Mouse (Mus musculus): ENCODE results near the gene Fndc8. TPM values are rescaled to one million over a fixed set of nuclear protein-coding genes. Genes with fewer than 3 reads are reported as not detected.
"Not testable (repeated sequence)": the region's sequence is repeated elsewhere in the genome, so short reads cannot be mapped to it uniquely, and the experiment has no call there.

The Fndc8 gene
- polyA plus RNA-seq, 1 experiment, result 0.16 TPM

DNA sequence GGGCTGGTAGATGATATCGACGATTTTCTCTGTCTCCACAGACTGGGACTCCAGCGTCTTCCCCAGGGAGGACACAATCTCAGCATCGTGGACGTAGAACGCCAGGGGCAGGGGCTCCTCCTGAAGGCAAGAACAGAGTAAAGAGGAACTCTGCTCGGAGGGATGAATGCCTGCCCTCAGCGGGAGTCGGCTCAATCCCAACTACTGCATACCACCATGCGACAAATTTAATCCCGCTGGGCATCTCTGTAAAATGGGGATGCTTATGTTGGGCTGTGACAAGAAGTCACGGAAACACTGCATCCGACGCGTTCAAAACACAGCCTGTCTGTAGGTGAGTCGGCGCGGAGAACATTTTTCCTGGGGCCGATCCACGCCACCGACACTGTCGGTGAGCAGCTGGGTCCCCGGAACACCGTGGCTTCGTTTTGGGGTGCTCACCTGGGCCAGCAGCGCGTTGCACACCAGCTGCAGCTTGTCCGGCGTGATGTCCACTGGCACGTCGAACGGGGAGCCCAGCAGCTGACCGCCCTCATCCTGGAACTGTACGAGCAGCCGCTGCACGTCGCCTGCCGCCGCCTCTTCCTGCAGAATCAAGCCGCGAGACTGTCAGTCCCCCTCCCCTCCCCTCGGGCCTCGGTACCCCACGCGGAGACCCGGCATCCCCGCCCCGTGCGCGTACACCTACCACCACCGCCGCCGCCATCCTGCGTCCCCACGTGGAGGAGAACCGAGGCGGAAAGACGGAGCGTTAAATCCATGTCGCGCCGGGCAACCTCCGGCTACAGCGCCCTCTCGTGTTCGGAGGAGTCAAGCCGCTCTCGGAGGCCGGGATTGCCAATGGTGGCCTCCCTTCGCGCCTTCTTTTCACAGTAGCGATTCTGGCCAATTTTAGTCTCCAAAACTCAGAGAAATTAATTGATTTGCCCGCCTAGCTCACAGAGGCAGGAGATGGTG is 16.0 kb downstream of the Fndc8 start, which contains the start of gene Nle1:
Gene Nle1, minus strand, starts transcription at position 761 of the 957 bp plus-strand sequence.
- WGBS, result under 1% methylated on average over 73 of the region's 73 CpGs
- DNase-seq (ENCODE audit: low read depth, low spot score), result peak; percentile 68

DNA sequence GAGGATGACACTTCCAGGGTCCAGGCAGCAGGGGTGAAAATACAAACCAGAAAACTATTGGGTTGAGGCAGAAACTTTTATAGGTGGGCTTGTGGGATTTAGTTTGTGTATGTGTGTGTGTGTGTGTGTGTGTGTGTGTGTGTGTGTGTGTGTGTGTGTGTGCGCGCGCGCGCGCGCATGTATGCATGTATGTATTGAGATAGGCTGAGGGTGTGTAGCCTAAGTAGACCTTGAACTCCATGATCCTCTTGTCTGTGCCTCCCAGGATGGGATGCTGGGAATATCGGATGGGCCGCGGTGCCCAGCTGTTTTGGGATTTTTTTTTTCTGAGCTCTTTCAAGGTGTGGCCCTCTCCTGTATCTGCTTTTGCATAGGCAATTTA is 16.7 kb downstream of the Fndc8 start:
- no peak for DNase-seq (ENCODE audit: low read depth, low spot score)
- 66% methylated on average over 10 of the region's 10 CpGs for WGBS

DNA sequence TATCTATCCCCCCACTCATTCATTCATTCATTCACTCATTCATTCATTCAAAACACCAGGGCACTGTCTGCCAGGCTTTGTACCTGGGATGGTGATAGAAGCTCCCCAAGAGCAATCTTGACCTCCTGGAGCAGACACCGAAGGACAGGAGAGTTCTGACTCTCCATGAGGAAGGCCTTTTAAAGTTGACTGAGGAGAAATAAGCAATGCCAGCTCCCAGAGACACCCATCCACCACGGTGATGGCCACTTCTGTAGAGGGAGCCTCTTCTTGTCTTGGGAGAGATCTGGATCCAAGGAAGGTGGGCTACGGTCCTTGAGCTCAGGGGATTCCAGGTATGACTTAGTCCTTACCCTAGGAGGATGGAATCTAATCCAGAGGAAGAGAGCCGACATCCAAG is 18.3 kb downstream of the Fndc8 start, which contains the start of gene Unc45b:
Gene Unc45b, plus strand, starts transcription at position 301 of the 400 bp plus-strand sequence.
- DNase-seq (ENCODE audit: low read depth, low spot score), result no peak
- 88% methylated on average over 4 of the region's 4 CpGs for WGBS

- DNase-seq (ENCODE audit: low read depth, low spot score), result no peak
- 68% methylated on average over 11 of the region's 11 CpGs for WGBS
These were observed 18.9 kb downstream of the Fndc8 start for GRCm38 (mm10) chr11:82910679-82911389.

DNA sequence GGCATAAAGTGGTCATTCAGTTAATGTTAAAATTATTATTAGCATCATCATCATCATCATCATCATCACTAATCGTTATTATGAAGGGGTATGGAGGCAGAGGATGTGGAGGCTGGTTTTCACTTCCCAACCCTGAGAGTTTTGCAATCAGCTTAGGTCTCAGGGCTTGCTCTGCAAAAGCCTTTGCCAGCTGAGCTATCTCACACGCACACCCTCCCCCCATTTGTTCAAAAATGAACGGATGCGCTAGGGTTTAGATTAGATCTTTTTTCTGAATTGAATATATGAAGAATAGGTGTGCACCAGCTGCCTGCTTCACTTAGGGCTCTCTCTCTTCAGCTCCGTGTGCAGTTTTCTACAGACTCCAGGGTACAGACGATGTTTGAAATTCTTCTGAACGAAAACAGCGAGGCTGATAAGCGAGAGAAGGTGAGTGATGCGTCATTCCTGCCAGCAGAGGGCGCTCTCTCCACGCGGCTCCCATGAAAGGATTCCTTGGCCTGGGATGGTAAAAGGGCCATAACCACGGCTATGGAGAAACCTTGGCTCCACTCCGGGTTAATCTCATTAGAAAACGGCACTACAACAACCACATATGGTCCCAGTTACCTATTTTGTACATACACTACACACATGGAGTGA is 22.9 kb downstream of the Fndc8 start:
- WGBS, result 7% methylated on average over 16 of the region's 16 CpGs
- peak; percentile 56 for DNase-seq (ENCODE audit: low read depth, low spot score)

GRCm38 (mm10) chr11:82920768-82921167 is 28.8 kb downstream of the Fndc8 start:
- WGBS, result 48% methylated on average over 10 of the region's 10 CpGs
- DNase-seq (ENCODE audit: low read depth, low spot score), result no peak

DNA sequence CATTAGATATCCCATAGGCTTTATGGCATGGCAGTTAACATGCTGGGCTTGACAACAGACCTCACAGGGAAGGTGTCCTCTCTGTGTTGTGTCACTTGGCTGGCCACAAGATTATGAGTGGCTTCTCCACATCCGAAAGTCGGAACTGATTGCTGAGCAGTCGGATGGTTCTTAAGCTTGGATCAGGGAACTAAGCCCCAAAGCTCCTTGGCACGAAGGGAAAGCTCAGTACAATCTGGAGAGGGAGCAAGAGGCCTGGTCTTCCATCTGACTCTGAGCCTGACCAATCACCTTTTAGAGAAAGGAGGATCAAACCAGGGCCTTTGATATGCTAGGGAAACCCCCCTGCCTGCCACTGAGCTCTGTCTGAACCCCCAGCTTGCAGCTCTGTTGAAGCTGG is 29.8 kb downstream of the Fndc8 start:
- 76% methylated on average over 4 of the region's 4 CpGs for WGBS
- no peak for DNase-seq (ENCODE audit: low read depth, low spot score)

DNA sequence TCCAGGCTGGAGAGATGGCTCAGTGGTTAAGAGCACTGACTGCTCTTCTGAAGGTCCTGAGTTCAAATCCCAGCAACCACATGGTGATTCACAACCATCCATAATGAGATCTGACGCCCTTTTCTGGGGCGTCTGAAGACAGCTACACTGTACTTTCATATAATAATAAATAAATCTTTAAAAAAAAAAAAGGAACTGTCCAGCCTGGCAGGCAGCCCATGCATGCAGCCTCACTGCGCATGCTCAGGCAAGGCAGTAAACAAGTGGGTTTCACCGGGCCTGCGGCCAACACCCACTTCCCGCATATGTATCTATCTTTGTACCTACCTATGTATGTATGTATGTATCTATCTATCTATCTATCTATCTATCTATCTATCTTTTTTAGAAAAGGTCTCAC is 32.0 kb downstream of the Fndc8 start:
- DNase-seq (ENCODE audit: low read depth, low spot score), result not testable (repeated sequence)
- WGBS, result 63% methylated on average over 6 of the region's 6 CpGs

DNA sequence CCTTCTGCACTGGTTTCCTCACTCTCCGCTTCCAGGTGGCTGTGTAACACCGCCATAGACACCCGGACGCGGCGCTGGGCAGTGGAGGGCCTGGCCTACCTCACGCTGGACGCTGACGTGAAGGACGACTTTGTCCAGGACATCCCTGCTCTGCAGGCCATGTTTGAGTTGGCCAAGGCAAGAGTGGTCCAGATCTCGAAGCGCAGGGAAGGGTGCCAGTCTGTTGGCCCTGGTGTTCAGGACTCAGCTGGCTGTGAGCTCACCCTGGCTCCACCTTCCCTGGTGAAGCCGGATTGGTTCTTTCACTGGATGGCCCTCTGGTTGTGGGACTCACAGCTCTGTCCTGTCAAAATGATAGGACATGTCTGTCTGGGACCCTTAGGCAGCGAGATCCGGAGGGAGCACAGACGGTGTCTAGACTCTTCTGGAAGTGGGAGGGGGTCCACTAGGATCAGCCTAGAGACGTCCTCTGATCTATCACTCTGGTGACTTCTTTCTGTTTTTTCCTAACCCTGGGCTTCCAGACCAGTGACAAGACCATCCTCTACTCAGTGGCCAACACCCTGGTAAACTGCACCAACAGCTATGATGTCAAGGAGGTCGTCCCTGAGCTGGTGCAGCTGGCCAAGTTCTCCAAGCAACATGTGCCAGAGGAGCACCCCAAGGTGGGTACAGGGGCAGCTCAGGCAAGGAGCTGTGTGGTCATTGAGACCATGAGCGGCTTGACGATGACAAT is 37.1 kb downstream of the Fndc8 start:
- WGBS, result 39% methylated on average over 20 of the region's 20 CpGs
- no peak for DNase-seq (ENCODE audit: low read depth, low spot score)

DNA sequence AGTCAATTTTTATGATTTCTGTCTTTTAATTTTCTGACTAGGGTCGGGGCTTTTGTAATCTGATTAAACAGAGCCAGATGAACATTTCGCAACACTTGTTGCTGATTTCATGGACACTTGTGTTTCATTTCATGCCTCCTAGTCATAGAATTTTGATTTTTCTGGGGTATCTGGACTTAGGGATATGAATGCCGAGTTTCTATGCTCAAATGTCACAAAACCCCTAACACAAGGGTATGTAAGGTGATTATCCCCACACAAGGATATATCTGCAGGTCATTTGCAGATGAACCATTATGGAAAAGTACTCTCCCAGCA is 37.7 kb downstream of the Fndc8 start:
- 41% methylated on average over 3 of the region's 3 CpGs for WGBS
- no peak for DNase-seq (ENCODE audit: low read depth, low spot score)

GRCm38 (mm10) chr11:82930391-82930955 is 38.5 kb downstream of the Fndc8 start:
- WGBS, result 6% methylated on average over 85 of the region's 85 CpGs
- not testable (repeated sequence) for DNase-seq (ENCODE audit: low read depth, low spot score)

DNA sequence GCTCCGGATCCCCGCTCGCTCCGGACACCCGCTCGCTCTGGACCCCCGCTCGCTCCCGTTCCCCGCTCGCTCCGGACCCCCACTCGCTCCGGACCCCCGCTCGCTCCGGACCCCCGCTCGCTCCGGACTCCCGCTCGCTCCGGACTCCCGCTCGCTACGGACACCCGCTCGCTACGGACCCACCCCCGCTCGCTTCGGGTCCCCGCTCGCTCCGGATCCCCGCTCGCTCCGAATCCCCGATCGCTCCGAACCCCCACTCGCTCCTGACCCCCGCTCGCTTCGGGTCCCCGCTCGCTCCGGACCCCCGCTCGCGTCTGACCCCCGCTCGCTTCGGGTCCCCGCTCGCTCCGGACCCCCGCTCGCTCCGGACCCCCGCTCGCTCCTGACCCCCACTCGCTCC is 39.2 kb downstream of the Fndc8 start:
- DNase-seq (ENCODE audit: low read depth, low spot score), result not testable (repeated sequence)

DNA sequence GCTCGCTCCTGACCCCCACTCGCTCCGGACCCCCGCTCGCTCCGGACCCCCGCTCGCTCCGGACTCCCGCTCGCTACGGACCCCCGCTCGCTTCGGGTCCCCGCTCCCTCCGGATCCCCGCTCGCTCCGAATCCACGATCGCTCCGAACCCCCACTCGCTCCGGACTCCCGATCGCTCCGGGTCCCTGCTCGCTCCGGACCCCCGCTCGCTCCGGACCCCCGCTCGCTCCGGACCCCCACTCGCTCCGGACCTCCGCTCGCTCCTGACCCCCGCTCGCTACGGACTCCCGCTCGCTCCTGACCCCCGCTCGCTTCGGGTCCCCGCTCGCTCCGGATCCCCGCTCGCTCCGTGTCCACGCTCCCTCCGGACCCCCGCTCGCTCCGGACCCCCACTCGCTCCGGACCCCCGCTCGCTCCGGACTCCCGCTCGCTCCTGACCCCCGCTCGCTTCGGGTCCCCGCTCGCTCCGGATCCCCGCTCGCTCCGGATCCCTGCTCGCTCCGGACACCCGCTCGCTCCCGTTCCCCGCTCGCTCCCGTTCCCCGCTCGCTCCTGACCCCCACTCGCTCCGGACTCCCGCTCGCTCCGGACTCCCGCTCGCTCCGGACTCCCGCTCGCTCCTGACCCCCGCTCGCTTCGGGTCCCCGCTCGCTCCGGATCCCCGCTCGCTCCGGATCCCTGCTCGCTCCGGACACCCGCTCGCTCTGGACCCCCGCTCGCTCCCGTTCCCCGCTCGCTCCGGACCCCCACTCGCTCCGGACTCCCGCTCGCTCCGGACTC is 39.9 kb downstream of the Fndc8 start:
- WGBS, result 2% methylated on average over 118 of the region's 119 CpGs
- not testable (repeated sequence) for DNase-seq (ENCODE audit: low read depth, low spot score)

More for the DNA sequence above, 39.2 kb downstream of the Fndc8 start:
- WGBS, result 4% methylated on average over 59 of the region's 63 CpGs

DNA sequence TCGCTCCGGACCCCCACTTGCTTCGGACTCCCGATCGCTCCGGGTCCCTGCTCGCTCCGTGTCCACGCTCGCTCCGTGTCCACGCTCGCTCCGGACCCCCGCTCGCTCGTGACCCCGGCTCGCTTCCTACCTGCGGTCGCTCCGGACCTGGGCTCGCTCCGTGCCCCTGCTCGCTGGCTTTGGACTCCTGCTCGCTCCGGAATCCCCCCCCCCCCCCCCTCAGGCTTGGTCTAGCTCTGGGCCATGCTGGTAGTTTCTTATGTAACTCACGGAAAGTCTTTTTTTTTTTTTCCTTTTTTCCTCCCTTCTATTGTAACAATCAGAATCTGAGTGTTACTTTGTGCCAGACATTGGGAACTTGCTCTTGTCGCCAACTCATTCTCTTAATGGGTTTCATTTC is 41.3 kb downstream of the Fndc8 start:
- no peak for DNase-seq (ENCODE audit: low read depth, low spot score)
- WGBS, result 1% methylated on average over 29 of the region's 29 CpGs

GRCm38 (mm10) chr11:82943336-82943735 is 51.4 kb downstream of the Fndc8 start:
- DNase-seq (ENCODE audit: low read depth, low spot score), result no peak
- 57% methylated on average over 6 of the region's 6 CpGs for WGBS

GRCm38 (mm10) chr11:82945636-82946035 is 53.7 kb downstream of the Fndc8 start:
- WGBS, result 36% methylated on average over 2 of the region's 2 CpGs
- DNase-seq (ENCODE audit: low read depth, low spot score), result no peak

DNA sequence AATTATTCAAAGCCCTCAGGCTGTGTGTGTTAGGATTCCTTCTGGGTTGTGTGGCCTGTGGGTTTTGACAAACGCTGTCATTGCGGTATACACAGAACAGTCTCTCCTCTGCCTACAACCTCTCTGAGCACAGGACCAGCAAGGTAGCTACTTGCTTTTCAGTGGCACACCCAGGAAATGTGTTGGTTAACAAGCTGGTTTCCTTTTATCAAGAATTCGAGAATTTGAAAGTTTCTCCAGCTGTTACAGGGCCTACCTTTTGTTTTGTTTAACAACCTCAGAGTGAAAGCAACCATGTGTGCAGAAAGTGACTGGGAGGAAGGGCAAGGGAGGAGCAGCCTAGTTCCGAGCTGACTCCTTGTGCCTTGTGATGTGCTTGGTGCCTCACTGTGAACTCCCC is 55.5 kb downstream of the Fndc8 start:
- WGBS, result 43% methylated on average over 4 of the region's 4 CpGs
- no peak for DNase-seq (ENCODE audit: low read depth, low spot score)

- DNase-seq (ENCODE audit: low read depth, low spot score), result no peak
- WGBS, result 78% methylated on average over 9 of the region's 9 CpGs
These were observed 57.1 kb downstream of the Fndc8 start for GRCm38 (mm10) chr11:82949036-82949435.
